Mouse (Mus musculus) kidney, adult 2 months (tissue): ENCODE results near the gene Tnfrsf22. TPM values are rescaled to one million over a fixed set of nuclear protein-coding genes. Genes with fewer than 3 reads are reported as not detected.

Experiments
- DNase-seq: peaks from one replicate; pipeline ENCODE4 v3.0.0; 2021
- H3K27ac ChIP-seq: fragments of 200-500 bp; 2 replicates; pipeline ENCODE4 v1.5.1; 2012; ENCODE audit warnings: low read depth, low read length, control low read depth, inconsistent platforms; ENCODE audit not compliant: insufficient read depth
- H3K27me3 ChIP-seq: fragments of 200-500 bp; replicated peaks from 2 replicates; pipeline ENCODE4 v1.6.1; 2012; ENCODE audit warnings: mild to moderate bottlenecking, moderate library complexity, low read length, inconsistent platforms; ENCODE audit not compliant: control insufficient read depth, insufficient read depth
- H3K36me3 ChIP-seq: fragments of 200-500 bp; 2 replicates; pipeline ENCODE4 v1.6.1; 2012; ENCODE audit warnings: mild to moderate bottlenecking, moderate library complexity, low read length, inconsistent platforms; ENCODE audit not compliant: control insufficient read depth, insufficient read depth
- H3K4me1 ChIP-seq: fragments of 200-500 bp; 2 replicates; pipeline ENCODE4 v1.6.1; 2011; ENCODE audit warnings: low read length; ENCODE audit not compliant: control insufficient read depth, insufficient read depth
- H3K4me3 ChIP-seq: fragments of 200-500 bp; 2 replicates; pipeline ENCODE4 v1.5.1; 2011; ENCODE audit warnings: mild to moderate bottlenecking, low read depth, low read length, control low read depth; ENCODE audit not compliant: insufficient read depth
- CTCF ChIP-seq: fragments of 200-500 bp; conservative IDR thresholded peaks from 2 replicates; pipeline ENCODE4 v1.5.1; 2011; ENCODE audit warnings: low read depth, mild to moderate bottlenecking, control low read depth, low read length, moderate library complexity, mixed read lengths; ENCODE audit not compliant: insufficient read depth, insufficient read length
- POLR2A ChIP-seq: fragments of 200-500 bp; IDR thresholded peaks from one replicate; pipeline ENCODE4 v1.6.1; 2011; ENCODE audit warnings: low read depth, low read length, control low read depth
- WGBS: fragments of 180-500 bp; shearing (Covaris S2); methylation state at CpG from one replicate; pipeline ENCODE4 v1.1.7; 2018; 5-methylcytosine and 5-hydroxymethylcytosine counted together
- polyA plus RNA-seq: library from polyadenylated mRNA; depleted of rRNA; stranded (reverse); fragments of >200 nt; gene quantifications from 2 replicates; pipeline ENCODE4 v1.2.3, GENCODE M21; 2012

Tnfrsf22 gene
- polyA plus RNA-seq, 1 experiment, result 5.6 TPM

- DNase-seq, result no peak
- no peak overlapping the region for H3K4me3 ChIP-seq
- no peak for TF ChIP-seq CTCF
- TF ChIP-seq POLR2A, result no peak
- no peak overlapping the region for H3K27ac ChIP-seq
- H3K4me1 ChIP-seq, result no peaks in the 10 kb centered on the region
- H3K36me3 ChIP-seq, result no peaks in the 10 kb centered on the region
- H3K27me3 ChIP-seq, result no peaks in the 10 kb centered on the region
- WGBS, result 14% methylated on average over 1 of the region's 1 CpGs
Observed at GRCm38 (mm10) chr7:143629501-143629900, 20.0 kb downstream of the Tnfrsf22 start.

DNA sequence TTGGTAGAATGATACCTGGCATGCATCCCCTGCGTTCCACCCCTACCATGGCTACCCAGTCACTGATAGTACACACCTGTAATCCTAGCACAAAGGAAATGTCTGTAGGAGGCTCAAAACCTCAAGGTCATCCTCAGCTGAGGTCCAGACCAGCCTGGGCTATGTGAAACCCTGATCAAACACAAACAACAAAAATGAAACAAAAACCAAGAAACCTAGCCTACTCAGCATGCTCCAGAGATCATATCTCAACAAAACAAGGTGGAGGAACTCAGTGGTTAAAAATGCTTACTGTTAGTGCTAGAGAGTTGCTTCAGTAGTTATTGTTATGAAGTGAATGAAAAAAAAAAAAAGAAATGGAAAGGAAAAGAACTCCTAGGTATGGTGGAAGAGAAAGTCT, 20.9 kb downstream of the Tnfrsf22 start, which contains the start of gene Tnfrsf26:
Gene Tnfrsf26 (minus strand): TSS at position 183 of the 400 bp plus-strand sequence.
- no peaks in the 10 kb centered on the region for H3K36me3 ChIP-seq
- H3K4me3 ChIP-seq, result peak within 1 kb of the TSS; percentile 43; the same call in 1 of the 2 replicates
- DNase-seq, result no peak
- 100% methylated on average over 1 of the region's 1 CpGs for WGBS
- H3K4me1 ChIP-seq, result no peaks in the 10 kb centered on the region
- peak within 1 kb of the TSS; percentile 88; the same call in 1 of the 2 replicates for H3K27ac ChIP-seq
- TF ChIP-seq POLR2A (no peak), CTCF (no peak)
- no peaks in the 10 kb centered on the region for H3K27me3 ChIP-seq

DNA sequence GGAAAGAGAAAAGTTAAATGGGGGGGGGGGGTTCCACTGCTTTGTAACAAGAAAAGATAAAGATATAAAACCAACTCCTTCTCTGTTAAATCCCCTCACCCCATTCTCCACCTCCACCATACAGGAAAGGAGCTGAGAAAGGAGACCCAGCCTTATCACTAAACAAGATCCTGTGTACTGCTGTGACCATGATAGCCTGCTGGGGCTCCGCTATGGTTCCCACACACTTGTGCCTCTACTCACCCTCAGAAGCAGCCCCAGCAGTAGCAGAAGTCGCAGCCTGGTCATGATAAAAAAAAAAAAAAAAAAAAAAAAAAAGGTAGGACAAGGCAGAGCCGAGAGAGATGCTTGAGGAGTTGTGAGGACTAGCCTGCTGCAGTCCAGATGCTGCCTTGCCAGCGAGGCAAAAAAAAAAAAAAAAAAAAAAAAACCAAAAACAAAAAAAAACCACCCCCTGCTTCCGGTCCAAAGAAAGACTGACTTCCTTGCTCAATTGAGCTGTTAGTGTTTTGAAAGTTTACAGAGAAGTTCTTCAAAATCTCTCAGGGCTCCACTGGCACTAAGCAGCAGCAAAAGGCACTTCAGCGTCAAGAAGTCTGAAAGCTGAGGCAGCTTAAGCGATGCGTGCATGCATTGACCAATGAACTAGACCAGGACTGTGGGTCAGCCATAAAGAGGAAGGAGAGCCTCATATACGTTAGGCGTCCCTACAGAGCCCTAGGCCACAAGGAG, 21.7 kb downstream of the Tnfrsf22 start:
- Histone ChIP-seq H3K27ac (peak overlapping the region; percentile 88; the same call in 1 of the 2 replicates), H3K4me3 (peak overlapping the region; percentile 43; the same call in 1 of the 2 replicates)
- 51% methylated on average over 10 of the region's 10 CpGs for WGBS

GRCm38 (mm10) chr7:143626178-143626577, 23.3 kb downstream of the Tnfrsf22 start:
- Histone ChIP-seq H3K36me3 (no peaks in the 10 kb centered on the region), H3K4me1 (no peaks in the 10 kb centered on the region), H3K27ac (peak overlapping the region; percentile 26), H3K4me3 (peak overlapping the region; percentile 13; the same call in 1 of the 2 replicates), H3K27me3 (no peaks in the 10 kb centered on the region)
- TF ChIP-seq POLR2A (no peak), CTCF (no peak)
- WGBS, result 72% methylated on average over 2 of the region's 2 CpGs
- DNase-seq, result no peak

More for the DNA sequence above, 21.7 kb downstream of the Tnfrsf22 start:
- Histone ChIP-seq H3K4me1 (no peaks in the 10 kb centered on the region), H3K27me3 (no peaks in the 10 kb centered on the region), H3K36me3 (no peaks in the 10 kb centered on the region)
- no peak for TF ChIP-seq POLR2A
- TF ChIP-seq CTCF, result no peak
- DNase-seq, result peak; percentile 11

GRCm38 (mm10) chr7:143625151-143625550, 24.3 kb downstream of the Tnfrsf22 start:
- Histone ChIP-seq H3K27ac (peak overlapping the region; percentile 88), H3K36me3 (no peaks in the 10 kb centered on the region), H3K4me1 (no peaks in the 10 kb centered on the region), H3K4me3 (0 out of 2 replicates have a peak overlapping the region, but pooled peaks have one; percentile 7), H3K27me3 (no peaks in the 10 kb centered on the region)
- 61% methylated on average over 5 of the region's 5 CpGs for WGBS
- TF ChIP-seq POLR2A, result no peak
- no peak for TF ChIP-seq CTCF
- DNase-seq, result peak; percentile 22

- Histone ChIP-seq H3K27me3 (no peaks in the 10 kb centered on the region), H3K27ac (peak overlapping the region; percentile 85), H3K36me3 (no peaks in the 10 kb centered on the region), H3K4me1 (no peaks in the 10 kb centered on the region), H3K4me3 (no peak overlapping the region)
- no peak for DNase-seq
- TF ChIP-seq POLR2A (no peak), CTCF (no peak)
- 62% methylated on average over 3 of the region's 3 CpGs for WGBS
Observed at GRCm38 (mm10) chr7:143624561-143624960, 24.9 kb downstream of the Tnfrsf22 start.

- WGBS, result 35% methylated on average over 1 of the region's 1 CpGs
- no peaks in the 10 kb centered on the region for H3K36me3 ChIP-seq
- no peak for DNase-seq
- no peak for TF ChIP-seq POLR2A
- TF ChIP-seq CTCF, result no peak
- H3K27me3 ChIP-seq, result no peaks in the 10 kb centered on the region
- H3K27ac ChIP-seq, result no peak overlapping the region
- no peaks in the 10 kb centered on the region for H3K4me1 ChIP-seq
- H3K4me3 ChIP-seq, result no peak overlapping the region
Observed at GRCm38 (mm10) chr7:143620951-143621350, 28.5 kb downstream of the Tnfrsf22 start.
